Mouse (Mus musculus): Measurements from ENCODE around the gene Eif3f. TPM values are rescaled to one million over a fixed set of nuclear protein-coding genes. Genes with fewer than 3 reads are reported as not detected.

Eif3f gene
- total RNA-seq (2023; ENCODE audit: inconsistent age), result 257 to 279 TPM (median 260 TPM) in 4 replicates

GRCm38 (mm10) chr7:108933794-108934731, at the start of gene Eif3f:
Gene Eif3f (plus strand): TSS chr7:108934417.

DNA sequence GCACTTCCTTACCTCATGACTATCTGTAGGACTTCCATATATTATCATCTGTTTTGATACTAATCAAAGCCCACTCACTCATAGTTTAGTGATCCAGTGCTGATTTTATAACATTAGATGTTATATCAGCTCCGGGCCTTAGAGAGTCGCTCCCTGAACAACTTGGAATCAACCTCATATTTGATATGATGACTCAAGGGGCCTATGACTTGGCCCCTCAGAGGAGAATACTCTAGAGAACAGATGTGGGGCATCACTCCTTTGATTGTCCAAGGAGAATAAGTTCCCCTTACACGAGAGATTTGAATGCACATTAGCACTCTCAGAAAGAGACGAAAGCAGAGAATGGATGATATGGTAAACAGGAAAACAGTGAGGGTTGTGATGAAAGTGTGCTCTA, 49.3 kb upstream of the Eif3f start, which contains the start of gene Olfr518:
TSS of gene Olfr518 (minus strand) at position 101 of the 400 bp plus-strand sequence.

GRCm38 (mm10) chr7:108894320-108894719, 39.9 kb upstream of the Eif3f start, which contains the start of gene Olfr519:
Gene Olfr519 (minus strand): TSS chr7:108894420.

GRCm38 (mm10) chr7:108929726-108930393, 4.4 kb upstream of the Eif3f start, which contains the start of gene Nlrp10:
Gene Nlrp10 (minus strand): TSS chr7:108930178.

DNA sequence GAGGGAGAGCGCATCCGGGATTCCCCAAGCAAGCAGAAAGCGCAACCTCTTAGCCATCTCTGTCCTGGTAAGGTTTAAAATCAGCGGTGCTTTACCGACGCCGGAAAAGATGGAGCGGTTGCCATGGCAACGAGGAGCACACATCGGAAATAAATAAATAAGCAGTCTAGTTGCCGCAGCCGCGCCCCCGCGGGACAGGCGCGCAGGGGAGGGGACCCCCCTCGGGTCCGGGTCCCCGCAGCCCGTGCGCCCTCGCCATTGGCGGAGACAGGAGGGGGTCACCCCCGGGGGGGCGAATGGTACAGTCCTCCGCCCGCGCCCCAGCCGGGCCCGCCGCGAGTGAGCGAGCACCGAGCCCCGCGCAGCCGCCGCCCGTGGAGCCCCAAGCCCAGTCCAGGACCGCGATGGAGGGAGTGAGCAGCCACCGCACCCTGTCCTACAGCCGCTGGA, 16.1 kb downstream of the Eif3f start, which contains the start of gene Tub:
TSS of gene Tub (plus strand) at position 27 of the 450 bp plus-strand sequence.

Other genes with a start within 250 kb of the Eif3f start
- gene Olfr512, start 221.1 kb upstream of the Eif3f start, total RNA-seq (2023; ENCODE audit: inconsistent age), result not detected in 4 replicates
- not detected in 4 replicates for gene Olfr513, start 183.4 kb upstream of the Eif3f start, total RNA-seq (2023; ENCODE audit: inconsistent age)
- gene Olfr514, start 108.4 kb upstream of the Eif3f start, total RNA-seq (2023; ENCODE audit: inconsistent age), result not detected in 4 replicates
- not detected in 4 replicates for gene Olfr516, start 83.9 kb upstream of the Eif3f start, total RNA-seq (2023; ENCODE audit: inconsistent age)
- gene Olfr517, start 62.0 kb upstream of the Eif3f start, total RNA-seq (2023; ENCODE audit: inconsistent age), result not detected in 4 replicates
- gene Olfr518, start 49.4 kb upstream of the Eif3f start, total RNA-seq (2023; ENCODE audit: inconsistent age), result not detected in 4 replicates
- gene Olfr519, start 40.0 kb upstream of the Eif3f start, total RNA-seq (2023; ENCODE audit: inconsistent age), result not detected in 4 replicates
- 3.1 to 4.1 TPM (median 3.8 TPM) in 4 replicates for gene Nlrp10, start 4.2 kb upstream of the Eif3f start, total RNA-seq (2023; ENCODE audit: inconsistent age)
- 2.5 to 3.9 TPM (median 3.3 TPM) in 4 replicates for gene Tub, start 15.9 kb downstream of the Eif3f start, total RNA-seq (2023; ENCODE audit: inconsistent age)
- gene Ric3, start 148.9 kb downstream of the Eif3f start, total RNA-seq (2023; ENCODE audit: inconsistent age), result 0.22 to 0.48 TPM (median 0.35 TPM) in 4 replicates
- not detected in 4 replicates for gene Lmo1, start 240.8 kb downstream of the Eif3f start, total RNA-seq (2023; ENCODE audit: inconsistent age)